Mouse (Mus musculus): Measurements from ENCODE around the gene Hist1h3i. TPM values are rescaled to one million over a fixed set of nuclear protein-coding genes. Genes with fewer than 3 reads are reported as not detected.
"Not testable (repeated sequence)": the region's sequence is repeated elsewhere in the genome, so short reads cannot be mapped to it uniquely, and the experiment has no call there.

Hist1h3i gene
- polyA plus RNA-seq, 1 experiment from 2014 or later: 14.5 TPM

DNA sequence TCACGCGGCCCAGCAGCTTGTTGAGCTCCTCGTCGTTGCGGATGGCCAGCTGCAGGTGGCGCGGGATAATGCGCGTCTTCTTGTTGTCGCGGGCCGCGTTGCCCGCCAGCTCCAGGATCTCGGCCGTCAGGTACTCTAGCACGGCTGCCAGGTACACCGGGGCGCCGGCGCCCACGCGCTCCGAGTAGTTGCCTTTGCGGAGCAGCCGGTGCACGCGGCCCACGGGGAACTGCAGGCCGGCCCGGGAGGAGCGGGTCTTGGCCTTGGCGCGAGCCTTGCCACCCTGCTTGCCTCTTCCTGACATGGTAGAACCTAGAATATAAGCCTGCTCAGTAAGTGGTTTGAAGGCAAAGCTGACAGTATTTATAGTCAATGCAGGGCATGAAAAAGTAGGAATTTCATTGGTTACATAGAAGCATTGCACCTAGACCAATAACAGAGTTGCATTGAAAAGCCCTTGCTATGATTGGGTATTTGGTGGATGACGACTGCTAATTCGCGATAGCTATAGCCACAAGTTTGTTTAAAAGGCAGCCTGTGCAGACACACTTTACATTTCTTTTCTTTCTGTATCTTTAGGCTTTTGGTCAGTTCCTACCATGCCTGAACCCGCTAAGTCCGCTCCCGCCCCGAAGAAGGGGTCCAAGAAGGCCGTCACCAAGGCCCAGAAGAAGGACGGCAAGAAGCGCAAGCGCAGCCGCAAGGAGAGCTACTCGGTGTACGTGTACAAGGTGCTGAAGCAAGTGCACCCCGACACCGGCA is 29.5 kb downstream of the Hist1h3i start, which contains the start of the genes Hist1h2ak and Hist1h2bn:
Hist1h2ak (minus strand) TSS at position 304 of the 762 bp plus-strand sequence.
Hist1h2bn (plus strand) TSS at position 600 of the 762 bp plus-strand sequence.
- WGBS: under 1% methylated on average over 28 of the region's 50 CpGs

DNA sequence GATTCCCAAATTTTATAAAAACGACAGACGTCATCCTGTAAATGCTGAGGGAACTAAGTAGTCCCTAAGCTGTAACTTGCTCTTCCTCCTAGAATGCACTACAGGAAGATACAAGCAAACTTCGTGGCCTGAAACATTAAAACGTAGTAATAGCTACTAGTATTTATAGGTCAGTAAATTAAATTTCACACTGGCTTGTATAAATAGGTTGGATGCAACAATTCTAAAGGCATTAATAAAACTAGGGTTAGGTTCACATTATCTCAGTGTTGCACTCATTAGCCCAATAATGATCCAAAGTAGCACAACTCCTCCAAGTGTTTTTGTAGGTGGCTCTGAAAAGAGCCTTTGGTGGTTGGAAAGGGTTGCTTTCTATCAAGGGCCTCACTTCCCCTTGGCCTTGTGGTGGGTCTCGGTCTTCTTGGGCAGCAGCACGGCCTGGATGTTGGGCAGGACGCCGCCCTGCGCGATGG is 30.1 kb downstream of the Hist1h3i start:
- WGBS: 1% methylated on average over 9 of the region's 10 CpGs
- Histone ChIP-seq H3K4me3 (ENCODE audit: low read depth, low read length) (peak overlapping the region; percentile 52), H3K4me2 (replicated peaks; ENCODE audit: low read depth, low read length) (peak overlapping the region; percentile 66), H3K9ac (replicated peaks; ENCODE audit: low read depth) (peak overlapping the region; percentile 26), H3K27ac (ENCODE audit: low read length) (peak overlapping the region; percentile 81), H3K9me3 (ENCODE audit: low read length) (no peaks in the 10 kb centered on the region), H3K36me3 (ENCODE audit: insufficient read depth, low read length) (no peaks in the 10 kb centered on the region), H3K27me3 (replicated peaks; ENCODE audit: insufficient read depth, low read length) (no peaks in the 10 kb centered on the region), H3K4me1 (ENCODE audit: insufficient read depth, low read depth, low read length) (peaks cover 7% of the 10 kb centered on the region)
- no peak for TF ChIP-seq CTCF (IDR thresholded peaks at IDR 0.05)
- TF ChIP-seq EP300 (IDR thresholded peaks at IDR 0.05): no peak
- ATAC-seq (no peak), DNase-seq (ENCODE audit: low spot score) (no peak)

More for the DNA sequence above, 29.5 kb downstream of the Hist1h3i start, which contains the start of the genes Hist1h2ak and Hist1h2bn:
- TF ChIP-seq EP300 (IDR thresholded peaks at IDR 0.05): 0 out of 2 replicates have a peak, but pooled peaks have one; percentile 33
- peak; percentile 51 for TF ChIP-seq CTCF (IDR thresholded peaks at IDR 0.05)
- ATAC-seq (peak; percentile 94), DNase-seq (ENCODE audit: low spot score) (peak; percentile 98)
- H3K4me1 ChIP-seq (ENCODE audit: insufficient read depth, low read depth, low read length); H3K27me3 ChIP-seq (replicated peaks; ENCODE audit: insufficient read depth, low read length); H3K9me3 ChIP-seq (ENCODE audit: low read length); H3K36me3 ChIP-seq (ENCODE audit: insufficient read depth, low read length): not testable (repeated sequence)
- Histone ChIP-seq H3K27ac (ENCODE audit: low read length) (peak within 1 kb of the TSS; percentile 81), H3K9ac (replicated peaks; ENCODE audit: low read depth) (peak within 1 kb of the TSS; percentile 26), H3K4me3 (ENCODE audit: low read depth, low read length) (peak within 1 kb of the TSS; percentile 52), H3K4me2 (replicated peaks; ENCODE audit: low read depth, low read length) (peak within 1 kb of the TSS; percentile 66)

DNA sequence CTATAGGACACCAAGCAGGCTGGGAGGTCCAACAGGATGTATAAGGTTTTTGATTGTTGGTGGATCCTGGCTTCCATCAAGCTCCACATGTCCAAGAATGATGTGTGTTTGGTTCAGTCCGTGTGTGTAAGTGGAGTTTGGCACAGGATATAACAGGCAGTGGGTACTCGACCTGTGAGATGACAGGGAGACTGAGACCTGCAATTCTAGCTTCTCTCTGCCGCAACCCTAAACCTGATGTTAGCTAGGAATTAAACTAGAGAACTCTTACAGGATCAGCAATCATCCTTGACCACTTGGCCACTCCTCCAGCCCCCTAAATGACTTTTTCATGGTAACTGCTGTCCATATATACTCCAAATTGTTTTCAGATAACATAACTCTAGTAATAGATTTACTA is 30.8 kb downstream of the Hist1h3i start:
- H3K4me3 ChIP-seq (ENCODE audit: low read depth, low read length): no peak overlapping the region
- no peak overlapping the region for H3K27ac ChIP-seq (ENCODE audit: low read length)

DNA sequence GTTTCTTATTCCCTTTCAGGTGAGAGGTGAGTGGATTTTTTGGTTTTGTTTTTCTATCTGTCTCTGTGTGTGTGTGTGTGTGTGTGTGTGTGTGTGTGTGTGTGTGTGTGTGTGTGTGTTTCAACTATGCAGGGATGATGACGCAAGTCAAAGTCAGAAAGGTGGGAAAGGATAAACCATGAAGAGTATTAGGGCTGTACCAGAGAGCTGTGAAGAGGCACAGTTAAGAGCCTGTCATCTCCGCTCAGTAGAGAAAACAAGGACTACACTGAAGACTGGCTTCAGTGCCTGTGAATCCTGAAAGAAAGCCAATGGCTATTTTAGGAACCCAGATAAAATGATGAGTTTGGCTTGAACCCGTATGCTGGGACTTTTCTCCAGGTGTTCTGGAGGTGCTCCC is 31.3 kb downstream of the Hist1h3i start:
- ATAC-seq (no peak), DNase-seq (ENCODE audit: low spot score) (no peak)
- Histone ChIP-seq H3K27ac (ENCODE audit: low read length) (no peak overlapping the region), H3K36me3 (ENCODE audit: insufficient read depth, low read length) (no peaks in the 10 kb centered on the region), H3K9ac (replicated peaks; ENCODE audit: low read depth) (no peak overlapping the region), H3K4me3 (ENCODE audit: low read depth, low read length) (no peak overlapping the region), H3K9me3 (ENCODE audit: low read length) (no peaks in the 10 kb centered on the region), H3K27me3 (replicated peaks; ENCODE audit: insufficient read depth, low read length) (no peaks in the 10 kb centered on the region), H3K4me1 (ENCODE audit: insufficient read depth, low read depth, low read length) (peaks cover 7% of the 10 kb centered on the region), H3K4me2 (replicated peaks; ENCODE audit: low read depth, low read length) (no peak overlapping the region)
- TF ChIP-seq CTCF (IDR thresholded peaks at IDR 0.05) (no peak), EP300 (IDR thresholded peaks at IDR 0.05) (no peak)
- WGBS: 53% methylated on average over 3 of the region's 3 CpGs

More for the DNA sequence above, 30.8 kb downstream of the Hist1h3i start:
- TF ChIP-seq EP300 (IDR thresholded peaks at IDR 0.05) (no peak), CTCF (IDR thresholded peaks at IDR 0.05) (no peak)
- 20% methylated on average over 3 of the region's 3 CpGs for WGBS
- no peak overlapping the region for H3K4me2 ChIP-seq (replicated peaks; ENCODE audit: low read depth, low read length)
- H3K27me3 ChIP-seq (replicated peaks; ENCODE audit: insufficient read depth, low read length): no peaks in the 10 kb centered on the region
- no peak overlapping the region for H3K9ac ChIP-seq (replicated peaks; ENCODE audit: low read depth)
- no peaks in the 10 kb centered on the region for H3K9me3 ChIP-seq (ENCODE audit: low read length)
- H3K36me3 ChIP-seq (ENCODE audit: insufficient read depth, low read length): no peaks in the 10 kb centered on the region
- no peak for DNase-seq (ENCODE audit: low spot score)
- ATAC-seq: no peak
- H3K4me1 ChIP-seq (ENCODE audit: insufficient read depth, low read depth, low read length): peaks cover 7% of the 10 kb centered on the region

DNA sequence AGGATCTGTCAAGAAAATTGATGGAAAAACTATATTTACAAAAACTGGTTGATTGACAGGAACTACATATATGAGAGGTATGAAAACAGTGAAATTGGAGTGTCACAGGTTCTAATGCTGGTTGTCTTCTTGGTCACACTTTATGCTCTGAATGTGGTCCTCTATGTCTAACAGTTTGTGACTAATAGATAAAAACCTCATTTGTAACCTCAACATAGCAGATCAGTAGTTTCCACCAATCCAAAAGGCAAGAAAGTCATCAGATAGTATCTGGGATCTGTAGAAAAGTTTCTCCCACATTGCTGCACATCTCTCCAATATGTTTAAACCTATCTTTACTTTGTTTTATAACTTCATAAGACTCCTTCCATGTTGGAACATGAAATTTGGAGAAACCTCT is 31.8 kb downstream of the Hist1h3i start:
- Histone ChIP-seq H3K4me3 (ENCODE audit: low read depth, low read length) (no peak overlapping the region), H3K9ac (replicated peaks; ENCODE audit: low read depth) (no peak overlapping the region), H3K9me3 (ENCODE audit: low read length) (no peaks in the 10 kb centered on the region), H3K4me2 (replicated peaks; ENCODE audit: low read depth, low read length) (no peak overlapping the region), H3K27ac (ENCODE audit: low read length) (no peak overlapping the region), H3K4me1 (ENCODE audit: insufficient read depth, low read depth, low read length) (peaks cover 7% of the 10 kb centered on the region), H3K27me3 (replicated peaks; ENCODE audit: insufficient read depth, low read length) (no peaks in the 10 kb centered on the region), H3K36me3 (ENCODE audit: insufficient read depth, low read length) (no peaks in the 10 kb centered on the region)
- ATAC-seq (no peak), DNase-seq (ENCODE audit: low spot score) (no peak)
- TF ChIP-seq CTCF (IDR thresholded peaks at IDR 0.05): no peak

DNA sequence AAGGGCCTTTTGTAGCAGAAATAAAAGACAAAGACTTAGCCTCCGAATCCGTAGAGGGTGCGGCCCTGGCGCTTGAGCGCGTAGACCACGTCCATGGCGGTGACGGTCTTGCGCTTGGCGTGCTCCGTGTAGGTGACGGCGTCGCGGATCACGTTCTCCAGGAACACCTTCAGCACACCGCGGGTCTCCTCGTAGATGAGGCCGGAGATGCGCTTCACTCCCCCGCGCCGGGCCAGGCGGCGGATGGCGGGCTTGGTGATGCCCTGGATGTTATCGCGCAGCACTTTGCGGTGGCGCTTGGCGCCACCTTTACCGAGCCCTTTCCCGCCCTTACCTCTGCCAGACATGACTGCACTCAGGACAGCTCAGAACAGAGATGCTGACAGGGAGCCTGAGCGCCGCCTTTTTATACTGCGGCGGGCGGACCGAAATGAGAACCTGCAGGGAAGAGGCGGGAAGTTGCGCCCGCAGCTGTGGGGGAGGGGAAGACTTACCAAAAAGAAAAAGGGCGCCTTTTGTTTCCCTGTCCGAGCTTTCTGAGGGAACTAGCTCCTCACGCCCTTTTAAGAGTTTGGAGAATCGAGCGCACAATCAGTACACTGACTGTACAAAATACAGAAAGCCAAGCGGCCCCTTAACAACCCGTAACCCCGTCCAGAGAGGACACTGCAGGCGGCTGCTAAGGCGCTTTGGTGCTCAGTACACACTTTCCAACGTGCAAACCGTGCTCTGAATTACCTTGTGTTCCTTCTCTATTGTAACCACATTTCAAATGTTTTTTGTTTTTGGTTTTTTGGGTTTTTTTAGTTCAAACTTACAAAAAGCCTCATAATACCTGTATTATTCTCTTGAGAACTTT is 32.8 kb downstream of the Hist1h3i start, which contains the start of gene Hist1h4k:
Hist1h4k (minus strand) TSS at position 347 of the 859 bp plus-strand sequence.
- under 1% methylated on average over 37 of the region's 56 CpGs for WGBS
- ATAC-seq (peak; percentile 65), DNase-seq (ENCODE audit: low spot score) (peak; percentile 84)
- peak; percentile 59 for TF ChIP-seq EP300 (IDR thresholded peaks at IDR 0.05)
- not testable (repeated sequence) for H3K4me1 ChIP-seq (ENCODE audit: insufficient read depth, low read depth, low read length); H3K36me3 ChIP-seq (ENCODE audit: insufficient read depth, low read length); H3K27me3 ChIP-seq (replicated peaks; ENCODE audit: insufficient read depth, low read length); H3K9me3 ChIP-seq (ENCODE audit: low read length)
- Histone ChIP-seq H3K4me2 (replicated peaks; ENCODE audit: low read depth, low read length) (peak within 1 kb of the TSS; percentile 56), H3K9ac (replicated peaks; ENCODE audit: low read depth) (peak within 1 kb of the TSS; percentile 32; the same call in 1 of the 2 replicates), H3K27ac (ENCODE audit: low read length) (peak within 1 kb of the TSS; percentile 47; the same call in 1 of the 2 replicates), H3K4me3 (ENCODE audit: low read depth, low read length) (peak within 1 kb of the TSS; percentile 39)
